Mouse (Mus musculus) embryonic stem cell, embryonic (primary cell): ENCODE results near the gene Hip1.

Experiments used
- CTCF ChIA-PET, 4 experiments: fragments of 300-600 bp in 2 of 4; fragments of 350-600 bp in 2 of 4; sonication (Branson Sonifier 250); formaldehyde crosslinking; loops; one replicate each; lab custom pipeline; 2022; ENCODE audit warnings: inconsistent platforms in 2 of 4; lab: Charles Lee
- POLR2A ChIA-PET, 4 experiments: fragments of 300-600 bp in 2 of 4; fragments of 350-600 bp in 2 of 4; sonication (Branson Sonifier 250); formaldehyde crosslinking; loops; one replicate each; lab custom pipeline; 2022; ENCODE audit warnings: antibody characterized with exemption in 4 of 4, inconsistent platforms in 1 of 4; lab: Charles Lee

The Hip1 gene

DNA sequence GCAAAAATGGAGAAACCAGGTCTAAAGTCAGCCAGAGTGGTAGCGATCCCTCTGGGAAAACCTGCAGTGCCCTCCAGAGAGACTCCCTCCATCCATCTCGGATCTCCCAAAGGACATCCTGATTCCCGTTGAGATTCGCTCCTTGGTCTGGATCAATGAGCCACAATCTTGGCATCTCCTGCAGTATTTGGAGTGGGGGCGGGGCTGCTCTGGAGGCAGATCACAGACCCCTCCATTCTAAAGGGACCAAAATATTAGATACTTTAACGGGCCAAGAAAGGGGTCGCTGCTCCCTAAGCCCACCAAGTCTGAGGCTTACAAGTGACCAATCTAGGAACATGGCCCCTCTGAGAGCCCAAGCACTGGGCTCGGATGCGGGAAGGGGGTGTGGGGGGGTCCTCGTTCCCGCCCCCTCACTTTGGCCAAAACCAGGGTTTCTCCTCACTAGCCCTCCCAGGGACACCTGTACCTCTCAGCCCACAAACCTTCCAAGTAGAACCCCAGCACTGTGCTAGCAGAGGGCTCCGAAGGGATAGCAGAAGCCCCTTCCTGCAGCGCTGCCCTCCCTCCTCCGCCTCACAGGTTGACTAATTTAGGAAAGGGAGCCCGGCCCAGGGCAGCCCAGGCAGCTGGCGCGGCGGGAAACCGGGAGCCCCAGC, 56.6 kb downstream of the Hip1 start:
- CTCF ChIA-PET: interaction anchor here in 3 of 4 experiments (0.6 to 1.5 kb wide), 5 partner anchors 10 to 475 kb away, joined by 4 to 8 read pairs (median 6); no protein-coding TSS in a partner anchor

DNA sequence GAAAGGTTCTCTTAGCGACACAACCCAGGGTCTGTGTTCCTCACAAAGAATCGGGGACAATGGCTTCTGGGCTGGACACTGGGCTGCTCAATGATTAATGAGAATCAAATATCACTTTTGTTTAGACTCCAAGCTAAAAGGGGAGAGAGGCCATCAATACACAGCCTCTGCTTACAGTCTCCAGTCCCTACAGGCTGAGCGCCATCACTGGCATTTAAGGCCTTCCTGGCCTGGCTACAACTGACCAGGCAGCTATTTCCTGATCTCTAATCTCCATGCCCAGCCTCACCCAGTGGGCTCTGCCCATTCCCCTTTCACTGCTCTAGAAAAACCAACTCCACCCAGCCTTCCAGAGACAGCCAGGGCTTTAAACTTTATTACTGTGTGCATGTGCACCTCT, 59.6 kb downstream of the Hip1 start:
- ChIA-PET CTCF (no interaction called here), POLR2A (interaction anchor here in 1 of 4 experiments (0.6 kb wide), 1 partner anchor 186 kb away, joined by 4 read pairs; no protein-coding TSS in a partner anchor)

More for the DNA sequence above, 56.6 kb downstream of the Hip1 start:
- POLR2A ChIA-PET: interaction anchor here in 3 of 4 experiments (0.6 to 1.5 kb wide), 15 partner anchors 8 to 544 kb away, joined by 3 to 6 read pairs (median 4); partner anchors contain the start of gene Styxl1 (in 1 of the 3)

DNA sequence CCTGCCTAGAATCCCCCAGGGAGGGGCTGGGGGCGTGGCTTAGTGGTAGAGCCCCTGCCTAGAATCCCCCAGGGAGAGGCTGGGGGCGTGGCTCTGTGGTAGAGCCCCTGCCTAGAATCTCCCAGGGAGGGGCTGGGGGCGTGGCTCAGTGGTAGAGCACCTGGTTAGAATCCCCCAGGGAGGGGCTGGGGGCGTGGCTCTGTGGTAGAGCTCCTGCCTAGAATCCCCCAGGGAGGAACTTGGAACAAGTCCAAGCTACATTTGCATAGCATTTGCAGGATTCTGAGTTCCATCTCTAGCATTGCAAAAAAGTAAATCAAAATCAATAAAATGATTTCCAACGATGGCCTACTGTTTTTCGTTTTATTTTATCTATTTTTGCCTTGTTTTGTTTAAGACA, 61.1 kb downstream of the Hip1 start:
- POLR2A ChIA-PET: interaction anchor here in 3 of 4 experiments (0.6 to 1.8 kb wide), 8 partner anchors 8 to 297 kb away, joined by 3 to 14 read pairs (median 4); no protein-coding TSS in a partner anchor
- CTCF ChIA-PET: interaction anchor here in 3 of 4 experiments (0.5 to 0.9 kb wide), 4 partner anchors 9 to 878 kb away, joined by 3 to 5 read pairs (median 3); no protein-coding TSS in a partner anchor

DNA sequence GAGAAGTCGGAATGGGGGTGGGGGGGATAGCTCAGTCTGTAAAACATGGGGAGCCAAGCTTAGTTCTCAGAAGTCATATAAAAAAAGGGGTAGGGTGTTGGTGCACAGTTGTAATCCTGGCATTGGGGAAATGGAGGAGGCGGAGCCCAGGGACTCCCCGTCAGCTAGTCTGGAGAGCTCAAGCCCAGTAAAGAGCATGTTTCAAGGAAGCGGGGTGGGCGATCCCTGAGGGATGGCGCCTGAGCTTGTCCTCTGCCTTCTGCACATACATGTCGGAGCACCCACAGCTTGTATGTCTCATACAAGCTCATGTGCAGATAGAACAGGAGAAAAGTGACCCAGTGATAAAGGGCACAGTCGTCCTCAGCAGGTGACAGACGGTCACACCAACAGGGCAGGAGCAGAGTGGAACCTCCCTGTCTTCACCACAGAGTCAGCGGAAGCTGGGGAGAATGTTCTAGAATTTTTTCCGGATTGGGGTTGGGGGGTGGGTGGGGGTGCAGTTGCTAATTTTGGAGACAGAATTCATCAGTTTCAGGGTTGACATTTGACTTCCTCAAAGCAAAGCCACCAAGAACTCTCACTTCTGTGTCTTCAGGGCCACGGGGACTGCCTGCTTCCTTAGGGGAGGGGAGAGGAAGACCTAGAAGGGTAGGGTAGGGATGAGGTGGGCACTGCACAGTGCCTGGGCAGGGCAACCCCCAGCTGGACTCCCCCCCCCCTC, 65.9 kb downstream of the Hip1 start:
- ChIA-PET CTCF (interaction anchor here (0.6 to 1.4 kb wide), 8 partner anchors 15 to 617 kb away, joined by 3 to 9 read pairs (median 5); partner anchors contain the start of gene Nsun5 (in 1 of the 4)), POLR2A (interaction anchor here in 3 of 4 experiments (0.6 to 2.3 kb wide), 12 partner anchors 9 to 450 kb away, joined by 3 to 6 read pairs (median 3); partner anchors contain the start of gene Hip1 (in 1 of the 3))

DNA sequence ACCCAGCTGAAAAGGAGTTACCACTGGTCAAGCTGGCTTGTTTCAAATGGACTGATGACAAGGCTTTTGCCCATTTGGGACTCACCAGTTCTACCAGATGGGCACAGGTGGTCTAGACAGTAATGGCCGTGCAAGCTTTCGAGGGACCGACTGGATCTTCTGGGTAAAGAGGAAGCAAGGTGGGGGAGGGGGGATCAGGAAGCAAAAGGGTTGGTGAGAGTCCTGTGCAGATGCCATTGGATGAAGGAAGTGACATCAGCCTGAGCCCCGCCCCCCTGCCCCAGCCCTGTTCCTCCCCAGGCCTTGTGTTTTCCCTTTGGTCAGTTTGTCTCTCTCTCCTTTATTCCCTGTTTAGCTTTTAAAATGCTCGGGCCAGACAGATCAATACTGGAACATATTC, 68.7 kb downstream of the Hip1 start:
- ChIA-PET POLR2A (interaction anchor here in 3 of 4 experiments (0.6 to 1.6 kb wide), 12 partner anchors 8 to 375 kb away, joined by 3 to 7 read pairs (median 4); partner anchors contain the start of gene Tmem120a (in 1 of the 3)), CTCF (no interaction called here)

GRCm38 (mm10) chr5:135472405-135472804, 72.5 kb downstream of the Hip1 start:
- ChIA-PET POLR2A (interaction anchor here in 2 of 4 experiments (0.5 to 0.6 kb wide), 2 partner anchors 9 to 812 kb away, joined by 3 to 21 read pairs; no protein-coding TSS in a partner anchor), CTCF (interaction anchor here in 1 of 4 experiments (1.2 kb wide), 1 partner anchor 12 kb away, joined by 3 read pairs; no protein-coding TSS in a partner anchor)

GRCm38 (mm10) chr5:135471747-135472146, 73.2 kb downstream of the Hip1 start:
- ChIA-PET CTCF (no interaction called here), POLR2A (no interaction called here)

DNA sequence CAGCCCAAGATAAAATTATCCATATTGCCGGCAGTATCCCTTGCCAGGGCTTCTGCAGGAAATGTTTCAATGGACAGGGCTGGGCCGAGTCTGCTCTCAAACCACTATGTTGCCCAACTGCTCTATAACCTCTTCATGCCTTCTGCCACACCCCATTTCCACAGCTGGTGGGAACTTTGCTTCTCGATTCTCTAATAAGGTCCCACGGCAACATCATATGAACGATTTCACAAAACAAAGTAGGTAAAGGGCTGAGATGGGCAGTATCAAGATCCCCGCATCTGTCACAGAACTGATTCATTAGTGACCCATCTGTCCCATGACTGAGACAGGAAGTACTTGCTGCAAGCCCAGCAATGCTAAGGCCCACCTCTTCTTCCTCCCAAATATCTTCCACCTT, 76.6 kb downstream of the Hip1 start:
- POLR2A ChIA-PET: interaction anchor here in 1 of 4 experiments (1.2 kb wide), 1 partner anchor 21 kb away, joined by 3 read pairs; no protein-coding TSS in a partner anchor
- CTCF ChIA-PET: interaction anchor here in 1 of 4 experiments (0.7 kb wide), 1 partner anchor 13 kb away, joined by 4 read pairs; no protein-coding TSS in a partner anchor

GRCm38 (mm10) chr5:135465833-135466291, 79.1 kb downstream of the Hip1 start:
- CTCF ChIA-PET: interaction anchor here in 1 of 4 experiments (0.7 kb wide), 1 partner anchor 656 kb away, joined by 3 read pairs; no protein-coding TSS in a partner anchor
- POLR2A ChIA-PET: no interaction called here

- POLR2A ChIA-PET: interaction anchor here in 3 of 4 experiments (0.6 to 1.9 kb wide), 6 partner anchors 9 to 58 kb away, joined by 3 to 21 read pairs (median 4); no protein-coding TSS in a partner anchor
These were observed 81.5 kb downstream of the Hip1 start for GRCm38 (mm10) chr5:135463380-135463779.

DNA sequence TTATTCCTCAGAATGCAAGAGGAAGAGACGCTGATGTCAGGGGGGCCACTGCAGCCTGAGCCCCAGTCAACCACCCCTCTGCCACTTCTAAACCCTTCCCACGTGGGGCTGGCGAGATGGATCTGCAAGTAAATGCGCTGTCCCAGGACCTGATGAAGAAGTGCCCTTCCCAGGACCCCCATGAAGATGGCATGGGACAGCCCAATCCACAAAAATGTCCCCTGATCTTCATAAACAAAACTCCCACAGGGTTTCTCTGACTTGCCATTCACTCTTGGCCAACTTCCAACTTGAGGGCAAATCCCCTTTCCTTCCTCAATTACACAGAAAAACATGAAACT, 84.1 kb downstream of the Hip1 start:
- CTCF ChIA-PET: no interaction called here
- POLR2A ChIA-PET: no interaction called here

More at GRCm38 (mm10) chr5:135463380-135463779, 81.5 kb downstream of the Hip1 start:
- CTCF ChIA-PET: interaction anchor here (0.6 to 1.1 kb wide), 7 partner anchors 9 to 392 kb away, joined by 3 to 5 read pairs (median 3); no protein-coding TSS in a partner anchor

- CTCF ChIA-PET: interaction anchor here in 2 of 4 experiments (0.5 to 1.0 kb wide), 3 partner anchors 13 to 38 kb away, joined by 3 read pairs; no protein-coding TSS in a partner anchor
- POLR2A ChIA-PET: interaction anchor here in 2 of 4 experiments (0.6 to 0.7 kb wide), 2 partner anchors 13 to 110 kb away, joined by 4 to 5 read pairs; partner anchors contain the start of gene Fkbp6 (in 1 of the 2)
These were observed 84.6 kb downstream of the Hip1 start for GRCm38 (mm10) chr5:135460152-135460832.

- CTCF ChIA-PET: interaction anchor here in 2 of 4 experiments (0.7 to 1.0 kb wide), 3 partner anchors 14 to 31 kb away, joined by 3 to 5 read pairs (median 3); no protein-coding TSS in a partner anchor
- POLR2A ChIA-PET: interaction anchor here in 1 of 4 experiments (0.6 kb wide), 1 partner anchor 38 kb away, joined by 6 read pairs; no protein-coding TSS in a partner anchor
These were observed 85.4 kb downstream of the Hip1 start for GRCm38 (mm10) chr5:135459486-135459885.

GRCm38 (mm10) chr5:135457961-135458360, 87.0 kb downstream of the Hip1 start:
- POLR2A ChIA-PET: interaction anchor here in 3 of 4 experiments (0.7 to 1.0 kb wide), 3 partner anchors 20 to 23 kb away, joined by 3 to 4 read pairs (median 3); no protein-coding TSS in a partner anchor

DNA sequence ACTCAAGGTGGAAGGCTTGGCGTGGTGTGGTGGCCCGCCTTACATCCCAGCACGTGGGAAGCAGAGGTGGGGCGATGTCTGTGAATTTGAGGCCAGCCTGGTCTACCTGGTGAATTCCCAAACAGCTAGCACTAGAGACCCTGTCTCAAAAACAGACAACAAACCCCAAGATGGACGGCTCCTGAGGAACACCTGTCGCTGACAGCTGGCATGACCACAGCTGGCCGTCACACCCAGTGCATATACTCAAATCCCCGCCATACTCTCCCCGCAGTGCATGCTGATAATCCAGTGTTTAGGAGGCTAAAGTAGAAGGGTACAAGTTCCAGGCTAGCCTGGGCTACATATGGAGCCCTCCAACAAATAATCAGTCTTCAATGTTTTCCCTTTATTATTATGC, 88.4 kb downstream of the Hip1 start:
- ChIA-PET CTCF (interaction anchor here in 1 of 4 experiments (1.0 to 1.5 kb wide), 2 partner anchors 23 to 33 kb away, joined by 3 to 5 read pairs; no protein-coding TSS in a partner anchor), POLR2A (interaction anchor here in 2 of 4 experiments (0.5 to 0.7 kb wide), 4 partner anchors 23 to 569 kb away, joined by 3 to 4 read pairs (median 3); no protein-coding TSS in a partner anchor)

More at GRCm38 (mm10) chr5:135457961-135458360, 87.0 kb downstream of the Hip1 start:
- CTCF ChIA-PET: interaction anchor here in 2 of 4 experiments (0.5 to 1.6 kb wide), 5 partner anchors 29 to 712 kb away, joined by 3 to 7 read pairs (median 3); no protein-coding TSS in a partner anchor

GRCm38 (mm10) chr5:135454256-135454655, 90.7 kb downstream of the Hip1 start:
- ChIA-PET POLR2A (interaction anchor here in 1 of 4 experiments (0.5 to 0.6 kb wide), 2 partner anchors 104 to 1577 kb away, joined by 3 read pairs; no protein-coding TSS in a partner anchor), CTCF (interaction anchor here in 3 of 4 experiments (0.5 to 1.5 kb wide), 4 partner anchors 9 to 25 kb away, joined by 3 to 5 read pairs (median 3); no protein-coding TSS in a partner anchor)
